Mouse (Mus musculus): Measurements from ENCODE around the gene Rrp36.

Rrp36 gene

DNA sequence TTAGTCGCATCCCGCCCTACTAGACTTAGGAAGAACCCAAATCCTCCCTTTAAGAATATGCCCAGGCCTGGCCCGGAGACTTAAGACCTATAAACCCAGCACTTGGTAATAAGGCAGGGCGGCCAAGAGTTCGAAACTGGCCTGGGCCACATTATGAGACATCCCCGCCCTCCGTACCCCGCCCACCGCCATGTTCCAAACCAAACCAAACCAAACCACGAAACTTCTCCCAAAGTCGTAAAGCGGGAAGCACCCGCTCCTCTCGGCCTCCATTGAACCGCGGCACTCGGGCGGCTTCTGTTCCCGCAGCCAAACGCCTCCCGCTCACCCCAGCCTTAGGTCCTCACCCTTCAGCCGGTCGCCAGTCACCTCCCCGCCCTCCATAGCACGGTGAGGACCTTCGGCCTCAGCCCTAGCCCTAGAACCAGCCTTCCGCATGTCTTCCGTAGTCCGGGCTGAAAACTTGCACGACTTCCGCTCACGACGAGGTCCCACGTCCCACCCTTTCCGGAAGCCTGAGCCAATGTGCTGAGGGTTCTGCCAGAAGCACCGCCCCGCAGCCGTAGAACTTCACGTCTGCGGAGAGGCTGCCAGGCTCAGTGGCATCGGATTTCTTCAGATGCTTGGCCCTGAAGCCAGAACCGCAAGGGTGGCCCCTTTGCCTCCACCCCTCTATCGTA, at the start of gene Rrp36:
Gene Rrp36 (minus strand): TSS at position 503 of the 680 bp plus-strand sequence.
- peak; percentile 96 for DNase-seq (ENCODE audit: low spot score)

DNA sequence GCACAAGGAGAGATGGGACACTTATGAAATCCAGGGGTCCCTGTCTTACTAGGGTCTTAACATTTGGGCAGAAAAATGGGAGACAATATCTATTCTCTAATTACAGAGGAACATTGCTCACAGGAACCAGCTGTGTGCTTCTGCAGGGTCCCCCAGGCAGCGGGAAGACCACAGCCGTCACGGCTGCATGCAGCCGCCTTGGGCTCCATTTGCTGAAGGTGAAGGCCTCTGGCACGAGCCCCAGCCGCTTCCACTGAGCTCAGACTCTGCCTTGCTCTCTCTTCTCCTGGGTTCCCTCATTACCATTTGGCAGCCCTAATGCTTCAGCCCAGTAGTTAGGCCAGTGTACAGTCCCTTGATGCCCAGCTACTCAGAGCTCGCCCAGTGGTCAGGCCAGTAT, 46.9 kb upstream of the Rrp36 start:
- DNase-seq (ENCODE audit: low spot score): no peak

DNA sequence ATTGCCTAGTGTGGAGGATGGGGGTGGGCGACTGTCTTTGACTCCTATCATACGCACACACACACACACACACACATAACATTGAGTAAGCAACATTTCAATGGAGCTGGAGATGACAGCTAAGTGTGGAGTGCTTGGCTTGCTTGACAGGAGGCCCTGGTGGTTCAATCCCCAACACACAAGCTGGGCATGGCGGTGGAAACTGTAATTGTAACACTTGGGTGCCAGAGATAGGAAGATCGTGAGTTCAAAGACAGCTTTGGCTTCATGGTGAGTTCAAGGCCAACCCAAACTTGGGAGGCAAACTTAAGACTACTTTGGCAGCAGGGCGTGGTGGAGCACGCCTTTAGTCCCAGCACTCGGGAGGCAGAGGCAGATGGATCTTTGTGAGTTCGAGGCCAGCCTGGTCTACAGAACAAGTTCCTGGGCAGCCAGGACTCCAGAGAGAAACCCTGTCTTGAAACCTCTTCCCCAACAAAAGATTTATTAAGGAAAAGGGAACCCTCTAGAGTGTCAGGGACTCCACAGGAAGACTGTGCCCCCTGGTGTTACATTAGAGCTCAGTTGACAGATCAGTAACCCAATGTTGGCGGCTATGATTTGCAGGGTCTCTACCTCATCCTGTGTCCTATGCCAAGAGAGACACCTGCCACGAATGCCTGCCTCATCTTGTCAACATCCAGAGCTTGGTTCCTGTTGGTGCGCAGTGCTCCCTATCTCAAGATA, 40.8 kb upstream of the Rrp36 start:
- no peak for DNase-seq (ENCODE audit: low spot score)

DNA sequence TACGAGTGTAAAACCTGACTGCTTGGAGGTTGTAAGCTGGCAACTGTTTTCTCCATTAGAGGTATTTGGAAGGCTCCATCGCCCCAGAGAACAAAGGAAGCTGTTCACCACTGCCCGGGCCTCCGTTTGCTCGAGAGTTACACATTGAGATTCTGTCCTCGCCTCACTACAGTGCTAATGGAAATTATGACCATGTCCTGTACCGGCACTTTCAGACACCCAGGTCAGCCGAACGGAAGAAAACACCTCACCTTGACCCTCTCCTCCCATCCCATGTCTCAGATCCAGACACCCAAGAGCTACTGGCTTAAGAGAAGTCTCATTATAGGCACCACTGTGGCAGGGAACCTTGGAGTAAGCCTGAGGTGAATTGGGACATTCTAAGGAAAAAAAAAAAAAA, 39.7 kb upstream of the Rrp36 start:
- no peak for DNase-seq (ENCODE audit: low spot score)

DNA sequence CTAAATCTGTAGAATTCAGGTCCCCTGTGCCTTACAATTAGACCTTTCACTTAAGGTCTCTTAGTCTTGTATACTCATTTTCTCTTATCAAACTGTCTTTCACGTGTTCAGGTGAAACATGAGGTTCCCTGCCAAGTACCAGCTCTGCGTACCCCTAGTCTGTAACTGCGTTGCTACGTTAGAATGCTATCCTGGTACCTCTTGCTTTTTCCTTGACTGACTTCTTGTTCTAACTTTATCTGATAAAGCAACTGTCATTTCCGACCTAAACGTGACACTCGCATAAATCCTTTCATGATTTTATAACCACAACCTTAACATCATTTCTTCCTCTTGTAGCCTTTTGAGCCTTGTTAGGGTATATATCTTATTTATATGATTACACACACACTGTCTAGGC, 38.3 kb upstream of the Rrp36 start:
- no peak for DNase-seq (ENCODE audit: low spot score)

DNA sequence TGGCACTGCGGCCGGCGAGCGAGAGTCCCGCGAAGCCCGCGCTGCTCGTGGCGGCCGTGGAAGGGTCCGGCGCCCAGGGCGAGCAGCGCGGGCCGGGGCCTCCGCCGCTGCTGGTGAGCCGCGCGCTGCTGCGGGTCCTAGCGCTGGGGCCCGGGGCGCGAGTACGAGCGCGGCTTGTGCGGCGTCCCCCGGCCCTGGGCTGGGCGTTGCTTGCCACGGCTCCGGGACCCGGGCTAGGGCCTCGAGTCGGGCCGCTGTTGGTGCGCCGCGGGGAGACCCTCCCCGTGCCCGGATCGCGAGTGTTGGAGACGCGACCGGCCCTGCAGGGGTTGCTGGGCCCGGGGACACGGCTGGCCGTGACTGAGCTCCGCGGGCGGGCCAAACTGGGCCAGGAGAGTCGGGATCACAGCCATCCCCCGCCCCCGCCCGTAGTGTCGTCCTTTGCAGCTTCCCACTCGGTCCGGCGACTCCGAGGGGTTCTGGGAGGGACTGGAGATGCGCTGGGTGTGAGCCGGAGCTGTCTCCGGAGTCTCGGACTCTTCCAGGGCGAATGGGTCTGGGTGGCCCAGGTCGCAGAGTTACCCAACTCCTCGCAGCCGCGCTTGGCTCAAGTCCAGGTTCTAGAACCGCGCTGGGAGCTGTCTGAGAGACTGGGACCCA, 37.6 kb upstream of the Rrp36 start:
- DNase-seq (ENCODE audit: low spot score): no peak

DNA sequence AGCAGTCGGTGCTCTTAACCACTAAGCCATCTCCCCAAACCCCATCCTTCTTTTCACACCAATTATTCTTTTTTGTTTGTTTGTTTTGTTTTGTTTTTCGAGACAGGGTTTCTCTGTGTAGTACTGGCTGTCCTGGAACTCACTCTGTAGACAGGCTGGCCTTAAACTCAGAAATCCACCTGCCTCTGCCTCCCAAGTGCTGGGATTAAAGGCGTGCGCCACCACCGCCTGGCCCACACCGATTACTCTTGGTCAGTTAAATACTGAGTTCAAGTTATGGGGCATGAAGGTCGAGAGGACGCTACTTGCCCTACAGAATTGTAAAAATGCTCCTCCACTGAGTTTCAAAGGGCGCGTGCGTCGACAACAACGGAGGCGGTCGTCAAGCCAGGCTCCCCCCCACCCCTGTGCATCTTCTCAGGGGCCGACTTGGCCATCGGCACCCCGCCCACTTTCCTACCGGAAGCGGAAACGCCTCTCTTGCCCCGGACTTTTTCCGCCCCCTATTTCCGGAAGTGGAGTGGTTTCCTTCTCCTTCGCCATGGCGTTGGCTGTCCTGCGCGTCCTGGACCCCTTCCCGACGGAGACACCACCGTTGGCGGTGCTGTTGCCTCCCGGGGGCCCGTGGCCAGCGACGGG, 36.9 kb upstream of the Rrp36 start, which contains the start of gene Pex6:
Gene Pex6 (plus strand): TSS at position 505 of the 639 bp plus-strand sequence.
- DNase-seq (ENCODE audit: low spot score): peak; percentile 97

DNA sequence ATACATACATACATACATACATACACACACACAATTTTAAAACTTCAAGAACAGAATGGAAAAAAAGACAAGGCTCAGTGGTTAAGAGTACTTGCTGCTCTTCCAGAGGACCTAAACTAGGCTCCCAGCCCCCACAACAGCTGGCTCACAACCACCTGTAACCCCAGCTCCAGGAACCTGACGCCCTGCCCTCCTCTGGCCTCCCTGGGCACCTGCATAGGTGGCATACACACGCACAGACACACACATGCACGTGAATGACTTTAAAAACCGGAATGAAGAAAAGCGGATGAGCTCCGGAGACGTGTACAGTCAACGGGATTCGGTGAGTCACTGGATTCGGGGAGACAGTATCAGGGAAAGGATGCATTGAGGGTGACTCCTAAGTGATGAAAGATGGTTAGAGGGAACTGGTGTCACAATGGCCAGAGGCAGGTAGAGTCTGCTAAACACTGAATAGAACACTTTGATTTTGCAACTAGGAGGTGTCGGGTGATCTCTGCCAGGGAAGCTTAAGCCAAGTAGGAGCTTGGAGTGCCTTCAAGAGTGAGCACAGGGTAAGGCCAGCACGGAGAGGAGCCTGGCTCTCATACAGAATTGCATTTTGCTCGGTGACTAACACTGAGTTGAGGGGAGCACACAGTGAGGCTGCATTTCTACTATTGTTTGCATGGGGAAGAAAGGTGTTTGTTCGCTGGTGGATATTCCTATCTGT, 32.4 kb upstream of the Rrp36 start:
- no peak for DNase-seq (ENCODE audit: low spot score)

DNA sequence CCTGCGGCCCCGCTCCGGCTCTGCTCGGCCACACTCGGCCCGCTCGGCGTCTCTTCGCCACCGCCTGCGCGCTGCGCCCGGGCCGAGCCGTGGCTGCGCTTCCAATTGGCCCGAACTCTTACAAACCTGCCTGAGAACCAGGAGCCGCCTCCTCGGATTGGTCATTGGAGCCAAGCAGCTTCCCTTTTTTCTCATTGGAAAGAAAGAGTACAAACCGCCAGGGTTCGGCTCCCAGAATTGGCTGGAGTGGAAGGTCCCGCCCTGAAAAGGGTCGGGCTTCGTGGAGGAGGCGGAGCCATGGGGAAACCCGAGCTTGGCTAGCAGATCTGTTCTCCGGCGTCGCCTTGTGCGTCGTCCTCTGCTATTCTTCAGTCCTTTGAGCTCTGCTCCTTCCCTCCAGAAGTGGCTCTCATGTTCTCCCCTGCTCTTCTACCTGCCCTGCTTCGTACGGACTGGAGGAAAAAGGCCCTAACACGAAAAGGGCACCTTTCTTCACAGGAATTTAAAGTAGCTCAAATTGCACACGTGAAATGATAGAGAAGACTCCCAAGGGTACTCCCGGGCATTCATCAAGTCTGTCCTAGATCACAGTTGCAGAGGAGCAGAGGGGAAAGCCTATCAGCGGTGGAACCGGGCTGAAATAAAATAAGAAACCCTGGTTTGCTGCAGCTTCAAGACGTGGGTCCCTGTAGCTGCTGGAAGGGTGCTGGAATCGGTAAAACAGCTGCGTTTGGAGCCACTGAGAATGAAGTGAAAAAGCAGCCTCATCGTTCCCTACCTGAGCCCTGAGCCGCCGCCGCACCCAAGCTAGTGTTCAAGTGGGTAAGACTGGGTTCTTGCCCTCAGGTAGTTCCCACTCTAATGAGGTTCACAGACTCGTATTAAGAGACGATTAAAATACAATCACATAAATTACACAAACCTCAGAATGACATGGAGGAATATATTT, 31.0 kb upstream of the Rrp36 start, which contains the start of gene Ppp2r5d:
Gene Ppp2r5d (minus strand): TSS at position 225 of the 949 bp plus-strand sequence.
- peak; percentile 99 for DNase-seq (ENCODE audit: low spot score)

DNA sequence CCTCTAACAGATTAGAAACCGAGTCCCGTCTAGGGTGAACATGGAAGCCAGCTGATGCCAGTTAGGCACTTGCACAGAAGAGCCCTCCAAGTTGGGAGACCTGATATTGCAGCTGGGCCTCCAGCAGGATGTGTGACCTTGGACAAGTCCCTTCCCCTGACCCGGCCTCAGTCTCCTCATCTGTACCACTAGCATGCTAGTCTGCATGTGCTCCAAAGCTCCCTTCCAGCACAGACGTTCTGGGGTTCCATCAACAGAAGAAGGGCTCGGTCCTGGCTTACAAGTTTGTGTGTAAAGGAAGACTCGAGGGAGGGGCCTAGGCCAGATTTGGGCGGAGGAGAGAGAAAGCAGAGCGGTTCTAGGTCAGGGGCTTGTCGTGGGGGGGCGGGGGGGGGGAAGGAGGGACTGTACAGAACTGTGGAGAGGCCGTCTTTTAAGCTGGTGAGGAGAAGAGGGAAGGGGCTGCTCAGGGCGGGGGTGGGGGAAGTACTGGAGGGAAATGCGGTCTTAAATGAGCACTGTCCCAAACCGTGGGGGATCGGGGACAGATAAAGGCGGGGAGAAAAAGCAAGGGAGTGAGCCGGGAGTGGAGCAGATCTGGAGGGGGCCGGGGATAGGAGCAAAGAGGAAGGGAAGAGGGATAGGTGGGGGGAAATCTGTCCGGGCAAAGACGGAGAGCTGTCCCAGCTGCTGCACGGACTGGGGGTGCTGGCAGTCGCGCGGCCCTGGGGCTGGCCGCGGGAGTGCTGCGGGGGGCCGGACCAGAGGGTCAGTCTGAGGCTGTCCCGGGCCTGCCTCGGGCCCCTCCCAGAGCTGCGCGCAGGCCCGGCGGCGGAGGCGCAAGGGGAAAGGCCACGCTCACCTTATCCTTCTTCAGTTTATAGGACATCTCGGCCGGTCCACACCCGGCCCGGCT, 30.1 kb upstream of the Rrp36 start:
- no peak for DNase-seq (ENCODE audit: low spot score)

DNA sequence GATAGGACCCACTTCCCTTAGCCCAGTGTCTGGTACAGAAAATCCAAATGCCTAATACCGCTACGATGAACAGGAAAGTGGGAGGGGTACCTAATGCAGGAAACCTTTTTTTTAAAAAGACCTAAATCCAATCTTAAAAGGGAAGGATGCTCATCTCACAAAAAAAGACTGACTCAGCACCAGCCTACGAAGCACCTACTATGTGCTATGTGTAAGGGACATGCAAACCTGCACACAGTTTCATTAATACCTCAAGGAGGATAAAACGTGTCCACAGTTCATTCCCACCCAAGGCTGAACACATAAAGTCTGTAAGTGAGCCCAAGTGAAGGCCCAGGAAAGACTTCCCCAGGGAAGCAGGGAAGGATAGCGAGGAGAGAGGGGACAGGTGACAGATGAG, 28.4 kb upstream of the Rrp36 start:
- no peak for DNase-seq (ENCODE audit: low spot score)

DNA sequence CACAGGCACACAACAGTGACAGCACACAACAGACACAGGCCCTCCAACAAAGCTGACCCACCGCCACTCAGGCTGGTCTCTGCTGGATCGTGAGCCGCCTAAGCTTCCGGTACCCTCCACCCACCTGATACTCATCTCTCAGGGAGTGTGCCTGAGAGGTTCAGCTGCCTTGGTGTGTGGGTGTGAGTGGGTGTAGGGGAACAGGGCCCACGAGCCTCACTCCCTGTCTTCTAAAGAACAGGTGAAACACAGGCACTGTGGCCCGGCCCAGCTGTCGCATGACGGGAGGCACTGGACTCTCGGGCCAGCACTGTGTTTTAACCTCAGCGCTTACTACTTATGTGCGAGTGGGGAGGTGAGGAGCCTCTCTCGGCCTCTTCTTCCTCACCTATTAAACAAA, 27.9 kb upstream of the Rrp36 start:
- no peak for DNase-seq (ENCODE audit: low spot score)

DNA sequence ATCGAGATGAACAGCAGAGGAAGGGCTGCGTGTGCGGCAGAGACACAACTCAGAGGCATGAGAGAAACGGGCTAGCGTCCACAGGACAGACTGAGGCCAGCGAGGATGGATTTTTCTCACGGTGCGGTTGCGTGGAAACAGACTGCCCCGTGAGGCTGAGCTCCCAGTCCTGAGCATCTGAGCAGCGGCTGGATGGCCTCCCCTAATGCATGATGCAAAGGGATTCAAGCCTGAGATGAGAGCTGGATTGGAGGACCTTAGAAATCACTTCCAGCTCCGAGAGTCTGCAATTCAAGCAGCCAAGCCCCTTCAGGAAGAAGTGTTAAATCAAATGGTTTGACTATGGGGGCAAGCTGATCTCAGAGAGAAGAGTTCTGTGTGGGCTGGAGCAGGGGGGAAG, 27.3 kb upstream of the Rrp36 start:
- no peak for DNase-seq (ENCODE audit: low spot score)

DNA sequence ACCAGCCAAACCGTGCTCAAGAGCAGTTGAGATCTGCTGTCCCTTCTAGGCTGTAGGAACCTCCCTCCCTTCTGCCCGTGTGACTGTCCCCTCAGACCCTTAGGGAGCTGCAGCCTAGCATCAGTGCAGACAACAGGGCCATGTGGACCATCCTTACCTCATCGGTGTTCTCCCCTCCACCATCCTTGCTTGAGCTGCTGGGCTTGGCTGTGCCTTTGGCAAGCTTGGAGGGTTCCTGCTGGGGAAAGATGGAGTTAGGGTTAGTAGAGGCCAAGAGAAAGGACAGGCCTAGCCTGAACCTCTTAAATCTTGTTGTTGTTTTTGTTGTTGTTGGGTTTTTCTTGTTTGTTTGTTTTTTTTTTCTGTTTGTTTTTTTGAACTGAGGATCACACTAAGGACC, 25.8 kb upstream of the Rrp36 start:
- DNase-seq (ENCODE audit: low spot score): no peak

DNA sequence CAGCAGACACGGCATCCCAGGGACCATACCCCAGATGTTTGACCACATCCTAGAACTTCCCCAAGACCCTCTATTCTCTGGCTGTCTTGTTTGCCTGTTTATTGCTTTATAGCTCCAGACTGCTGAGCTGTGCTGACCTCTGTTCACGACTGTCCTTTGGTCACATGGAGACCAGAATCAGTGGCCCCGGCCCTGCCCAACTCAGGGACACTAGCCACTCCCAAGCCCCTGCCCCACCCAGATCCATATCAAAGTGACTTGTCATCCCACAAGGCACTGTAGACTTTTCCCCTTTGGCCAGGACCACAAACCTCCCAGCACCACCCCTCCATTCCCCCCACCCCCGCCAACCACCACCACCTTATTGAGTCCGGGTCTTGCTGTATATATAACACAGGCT, 25.1 kb upstream of the Rrp36 start:
- no peak for DNase-seq (ENCODE audit: low spot score)

DNA sequence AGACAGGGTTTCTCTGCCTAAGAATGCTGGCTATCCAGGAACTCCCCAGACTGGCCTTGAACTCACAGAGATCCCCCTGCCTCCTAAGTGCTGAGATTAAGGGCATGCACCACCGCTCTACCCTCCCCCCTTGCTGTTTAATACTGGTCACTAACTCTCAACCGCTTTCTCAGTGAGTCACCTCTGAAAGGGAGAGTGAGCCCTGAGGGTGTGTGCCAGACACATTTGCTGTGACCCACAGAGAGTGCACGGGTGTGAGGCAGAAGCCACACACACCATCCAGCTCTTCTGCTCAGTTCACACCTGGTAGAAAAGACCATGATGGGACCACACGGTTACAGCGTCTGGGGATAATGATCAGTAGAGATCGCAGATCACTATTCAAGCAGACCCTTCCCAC, 24.4 kb upstream of the Rrp36 start:
- no peak for DNase-seq (ENCODE audit: low spot score)

DNA sequence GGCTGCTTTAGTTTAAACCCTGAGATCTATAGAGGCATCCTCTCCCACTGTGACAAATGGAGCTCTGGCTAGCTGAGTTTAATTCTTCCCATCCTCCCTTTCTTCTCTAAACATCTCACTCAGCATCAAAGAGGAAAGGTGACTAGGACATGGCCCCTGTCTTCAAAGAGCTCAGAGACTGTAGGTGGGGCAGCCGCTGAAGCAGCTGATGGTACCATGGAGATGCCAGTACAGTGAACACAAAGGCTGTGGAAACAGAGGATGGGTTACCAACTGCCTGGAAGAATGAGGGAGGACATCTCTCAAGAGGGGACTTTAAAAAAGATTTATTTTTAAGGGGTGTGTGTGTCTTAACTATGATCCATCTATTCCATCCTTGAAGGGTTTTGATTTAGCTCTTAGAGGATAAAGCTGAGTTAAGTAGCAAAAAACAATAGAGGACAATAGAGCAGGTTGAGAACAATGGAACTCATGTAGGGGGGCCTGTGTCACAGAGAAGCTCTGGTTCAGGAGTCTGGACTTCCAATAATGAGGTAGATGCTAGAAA, 20.4 kb upstream of the Rrp36 start:
- DNase-seq (ENCODE audit: low spot score): no peak

DNA sequence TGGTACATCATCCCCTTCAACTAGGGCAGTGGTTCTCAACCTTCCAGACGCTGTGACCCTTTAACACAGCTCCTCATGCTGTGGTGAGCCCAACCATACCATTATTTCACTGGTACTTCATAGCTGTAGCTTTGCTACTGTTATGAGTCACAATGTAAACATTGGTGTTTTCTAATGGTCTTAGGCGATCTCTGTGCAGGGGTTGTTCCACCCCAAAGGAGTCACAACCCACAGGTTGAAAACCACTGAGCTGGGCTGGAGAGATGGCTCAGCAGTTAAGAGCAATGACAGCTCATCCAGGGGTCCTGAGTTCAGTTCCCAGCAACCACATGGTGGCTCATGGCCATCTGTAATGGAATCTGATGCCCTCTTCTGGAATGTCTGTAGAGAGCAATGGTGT, 17.2 kb upstream of the Rrp36 start:
- DNase-seq (ENCODE audit: low spot score): no peak

DNA sequence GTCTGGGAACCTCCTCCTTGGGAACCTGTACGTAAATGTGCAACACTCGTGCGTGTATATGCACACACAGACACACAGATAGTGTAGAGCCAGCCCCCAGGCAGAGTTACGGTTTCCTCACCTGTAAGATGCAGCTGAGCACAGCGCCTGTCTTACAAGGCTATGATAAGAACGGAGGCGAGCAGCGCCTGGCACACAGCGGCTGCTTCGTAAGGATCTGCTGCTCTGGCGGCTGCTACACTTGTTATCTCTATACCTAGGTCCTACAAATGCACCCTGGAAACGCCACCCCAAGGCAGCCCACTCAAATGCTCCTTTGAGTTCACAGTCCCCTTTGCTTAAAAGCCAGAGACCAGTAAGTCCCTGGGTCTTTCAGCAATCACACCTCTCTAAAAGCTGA, 16.5 kb upstream of the Rrp36 start:
- DNase-seq (ENCODE audit: low spot score): no peak
